11 mouse cellular contexts compared by ENCODE assay signal in the genomic region with DNA sequence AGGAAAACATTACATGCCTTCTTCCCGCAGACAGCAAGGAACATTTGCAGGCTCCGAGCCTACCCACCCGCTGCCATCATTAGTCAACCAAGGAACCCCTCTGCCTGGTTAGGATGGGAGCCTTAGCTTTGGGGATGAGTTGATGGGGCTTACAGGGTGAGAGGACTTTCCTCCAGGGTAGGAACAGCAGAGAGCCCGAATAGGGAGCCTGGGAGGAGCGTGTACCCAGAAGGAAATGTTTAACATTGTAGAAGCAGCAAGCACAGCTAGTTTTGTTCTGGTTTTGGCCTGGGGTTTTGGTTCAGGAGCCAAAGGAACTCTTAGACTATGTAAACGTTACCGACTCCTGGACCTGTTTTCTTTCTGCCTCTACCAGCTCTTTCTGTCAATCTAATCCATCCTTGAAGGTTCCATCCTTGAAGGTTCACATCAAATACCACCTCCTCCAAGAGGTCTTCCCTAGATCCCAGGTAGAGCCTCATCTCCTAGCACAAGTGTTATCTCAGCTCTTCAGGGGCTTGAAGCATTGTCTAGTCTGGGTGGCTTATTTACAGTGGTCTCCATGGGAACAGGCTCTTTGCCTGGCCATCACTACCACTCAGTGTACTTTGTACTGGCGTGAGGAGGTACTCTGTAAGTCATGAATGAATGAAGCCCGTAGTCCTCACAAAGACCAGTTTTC. TPM values are rescaled to one million over a fixed set of nuclear protein-coding genes. Genes with fewer than 3 reads are reported as not detected.
DNase-seq lines count a peak whose midpoint lies in the region; ATAC-seq and TF ChIP-seq lines count a peak whose summit lies in the region.
"Had no signal": no experiment of that assay in that cellular context is flagged by ENCODE, and none has a peak within 500 bp of the region (broad histone marks: within the 10 kb centered on the region; RNA-seq: fewer than 3 reads in every experiment).

No protein-coding gene starts in this region.

- H3K4me3 ChIP-seq in heart, embryonic 15.5 days = peak overlapping the region; percentile 72
- H3K4me3 ChIP-seq in brown adipose tissue, adult 24 weeks (ENCODE audit: insufficient read depth, low read depth, low read length) = 0 out of 2 replicates have a peak overlapping the region, but pooled peaks have one; percentile 6
- H3K4me3 ChIP-seq in forebrain, postnatal 0 days (ENCODE audit: low read depth, low read length) = no peak overlapping the region
- H3K4me3 ChIP-seq in liver, embryonic 16.5 days (ENCODE audit: low read depth, low read length) = no peak overlapping the region
- H3K4me3 ChIP-seq: midbrain, embryonic 12.5 days had no signal

- peaks cover 14% of the 10 kb centered on the region; the same call in 1 of the 2 replicates for H3K36me3 ChIP-seq in heart, embryonic 15.5 days
- no peaks in the 10 kb centered on the region for H3K36me3 ChIP-seq in forebrain, postnatal 0 days (ENCODE audit: insufficient read depth)
- H3K36me3 ChIP-seq in liver, embryonic 16.5 days (ENCODE audit: control insufficient read depth, insufficient read depth) = no peaks in the 10 kb centered on the region
- H3K36me3 ChIP-seq: midbrain, embryonic 12.5 days had no signal

- peak overlapping the region; percentile 80 for H3K27ac ChIP-seq in heart, embryonic 15.5 days
- no peak overlapping the region for H3K27ac ChIP-seq in brown adipose tissue, adult 24 weeks (replicated peaks; ENCODE audit: low read depth, low read length)
- no peak overlapping the region for H3K27ac ChIP-seq in forebrain, postnatal 0 days (ENCODE audit: low read depth, low read length)
- no peak overlapping the region for H3K27ac ChIP-seq in liver, embryonic 16.5 days (ENCODE audit: low read length)
- H3K27ac ChIP-seq: midbrain, embryonic 12.5 days had no signal

- no peak for TF ChIP-seq CTCF in forebrain, postnatal 0 days (IDR thresholded peaks at IDR 0.05; ENCODE audit: low read depth)

- H3K27me3 ChIP-seq in heart, embryonic 15.5 days = no peaks in the 10 kb centered on the region
- no peaks in the 10 kb centered on the region for H3K27me3 ChIP-seq in forebrain, postnatal 0 days (ENCODE audit: insufficient read depth, low read length)
- peaks cover 20% of the 10 kb centered on the region for H3K27me3 ChIP-seq in liver, embryonic 16.5 days (ENCODE audit: control insufficient read depth, insufficient read depth, low read depth, low read length)

- H3K4me2 ChIP-seq in heart, embryonic 15.5 days = peak overlapping the region; percentile 87
- peak overlapping the region; percentile 82; the same call in 1 of the 2 replicates for H3K4me2 ChIP-seq in forebrain, postnatal 0 days (ENCODE audit: low read depth)
- H3K4me2 ChIP-seq in liver, embryonic 16.5 days (ENCODE audit: low read depth, low read length) = peak overlapping the region; percentile 21; the same call in 1 of the 2 replicates

- no peak for ATAC-seq in heart, embryonic 15.5 days (replicated peaks; ENCODE audit: insufficient number of reproducible peaks, insufficient read depth, low FRiP score, low read depth)
- no peak for ATAC-seq in forebrain, postnatal 0 days
- ATAC-seq in liver, embryonic 16.5 days (ENCODE audit: low read depth) = no peak
- no peak for ATAC-seq in activated CD4-positive, CD25-positive, alpha-beta regulatory T cell, adult 4 months
- ATAC-seq: inflammation-experienced regulatory T-cells, adult 6 months had no signal

- WGBS in heart, embryonic 15.5 days = 61% methylated on average over 9 of the region's 9 CpGs
- WGBS in forebrain, postnatal 0 days = 71% methylated on average over 9 of the region's 9 CpGs
- WGBS in liver, embryonic 16.5 days (ENCODE audit: insufficient replicate concordance) = 51% methylated on average over 9 of the region's 9 CpGs

- H3K9me3 ChIP-seq in heart, embryonic 15.5 days (replicated peaks) = no peaks in the 10 kb centered on the region
- H3K9me3 ChIP-seq in forebrain, postnatal 0 days (ENCODE audit: low read length) = no peaks in the 10 kb centered on the region
- H3K9me3 ChIP-seq in liver, embryonic 16.5 days (replicated peaks; ENCODE audit: control insufficient read depth, low read length) = no peaks in the 10 kb centered on the region
- H3K9me3 ChIP-seq: midbrain, embryonic 12.5 days had no signal

- intact Hi-C loops in heart, postnatal 10 days (cut with DNase I) = no loop called here

- peaks cover 57% of the 10 kb centered on the region for H3K4me1 ChIP-seq in heart, embryonic 15.5 days (replicated peaks)
- no peaks in the 10 kb centered on the region; the same call in 1 of the 2 replicates for H3K4me1 ChIP-seq in brown adipose tissue, adult 24 weeks (ENCODE audit: control insufficient read depth, insufficient read depth, insufficient read length, low read length)
- peaks cover 8% of the 10 kb centered on the region; the same call in 1 of the 2 replicates for H3K4me1 ChIP-seq in forebrain, postnatal 0 days (ENCODE audit: insufficient read depth)
- H3K4me1 ChIP-seq in liver, embryonic 16.5 days (ENCODE audit: control insufficient read depth, low read depth, low read length) = peaks cover 3% of the 10 kb centered on the region

- DNase-seq in heart, postnatal 10 days = no peak
- no peak for DNase-seq in forebrain, postnatal 0 days
- DNase-seq in thymus, postnatal 14 days = no peak
- no peak for DNase-seq in retina, embryonic 14.5 days (ENCODE audit: low spot score)
- DNase-seq: cerebellum, adult 11-12 months had no signal

- no peak overlapping the region for H3K9ac ChIP-seq in heart, embryonic 15.5 days
- H3K9ac ChIP-seq in forebrain, postnatal 0 days = no peak overlapping the region
- H3K9ac ChIP-seq in liver, embryonic 16.5 days (ENCODE audit: low read depth, low read length) = no peak overlapping the region
- H3K9ac ChIP-seq: midbrain, embryonic 12.5 days had no signal

RNA-seq across cellular contexts. Expression of gene Olfml2b, which starts 2.4 kb away (rescaled TPM):
- polyA plus RNA-seq in heart, embryonic 15.5 days (2015; fragmentation: Nextera tagmentation; extraction: Ambion mirVana) = 28.7 and 35.2 TPM in 2 replicates
- 10 to 100 TPM; 23.4 to 26.6 TPM for total RNA-seq in heart, postnatal 10 days (2021)
- polyA plus RNA-seq in brown adipose tissue, adult 24 weeks (2012; ENCODE audit: insufficient read depth, insufficient read length, missing spikeins) = 2.0 and 4.3 TPM in 2 replicates
- total RNA-seq in forebrain, postnatal 0 days (2014; rRNA removed) = 11.6 and 13.1 TPM in 2 replicates
- polyA plus RNA-seq in forebrain, postnatal 0 days (2015; fragmentation: Nextera tagmentation; extraction: Ambion mirVana) = 6.5 and 7.9 TPM in 2 replicates
- 3.3 and 3.4 TPM in 2 replicates for polyA plus RNA-seq in liver, embryonic 16.5 days (2015; fragmentation: Nextera tagmentation; extraction: Ambion mirVana)
- not detected for polyA plus RNA-seq in activated CD4-positive, CD25-positive, alpha-beta regulatory T cell, adult 4 months (2017; shearing (Covaris generic))
- polyA plus RNA-seq: inflammation-experienced regulatory T-cells, adult 6 months had no signal

RNA-seq across cellular contexts. Expression of gene Nos1ap, which starts 57.1 kb away (rescaled TPM):
- 13.7 and 16.4 TPM in 2 replicates for polyA plus RNA-seq in heart, embryonic 15.5 days (2015; fragmentation: Nextera tagmentation; extraction: Ambion mirVana)
- 10 to 100 TPM; 17.7 to 22.5 TPM for total RNA-seq in heart, postnatal 10 days (2021)
- polyA plus RNA-seq in brown adipose tissue, adult 24 weeks (2012; ENCODE audit: insufficient read depth, insufficient read length, missing spikeins) = 2.0 and 2.3 TPM in 2 replicates
- 8.0 and 12.4 TPM in 2 replicates for total RNA-seq in forebrain, postnatal 0 days (2014; rRNA removed)
- polyA plus RNA-seq in forebrain, postnatal 0 days (2015; fragmentation: Nextera tagmentation; extraction: Ambion mirVana) = 8.0 and 14.8 TPM in 2 replicates
- 5.2 and 6.3 TPM in 2 replicates for polyA plus RNA-seq in liver, embryonic 16.5 days (2015; fragmentation: Nextera tagmentation; extraction: Ambion mirVana)
- not detected for polyA plus RNA-seq in activated CD4-positive, CD25-positive, alpha-beta regulatory T cell, adult 4 months (2017; shearing (Covaris generic))
- polyA plus RNA-seq: inflammation-experienced regulatory T-cells, adult 6 months had no signal

Comparison
In these comparisons a context has a peak if more than half of its experiments do, and no peak if none do; other contexts are left out.
1. H3K4me2 ChIP-seq: peak in every context shown above with its lines; median percentile 87 in heart, embryonic 15.5 days; 82 in forebrain, postnatal 0 days; 21 in liver, embryonic 16.5 days.
2. H3K4me3 ChIP-seq: peak in heart, embryonic 15.5 days (single experiment) and brown adipose tissue, adult 24 weeks (single experiment); none in forebrain, postnatal 0 days (single experiment) and liver, embryonic 16.5 days (single experiment).